Mouse (Mus musculus) gastrocnemius, adult 2 months (tissue): ENCODE results near the gene Lekr1. TPM values are rescaled to one million over a fixed set of nuclear protein-coding genes. Genes with fewer than 3 reads are reported as not detected.
A peak's percentile ranks its signal among the peaks of the same experiment; 100 is the strongest.

ENCODE experiments used
- DNase-seq: peaks from one replicate; pipeline ENCODE4 v3.0.0; 2022
- H3K27ac ChIP-seq: fragments of 200-600 bp; 2 replicates; pipeline ENCODE4 v1.8.1; 2022; ENCODE audit warnings: mild to moderate bottlenecking
- H3K4me3 ChIP-seq: fragments of 200-600 bp; 2 replicates; pipeline ENCODE4 v1.8.1; 2022; ENCODE audit warnings: mild to moderate bottlenecking, moderate library complexity
- CTCF ChIP-seq: fragments of 200-600 bp; IDR thresholded peaks from 2 replicates; pipeline ENCODE4 v1.8.1; 2022; ENCODE audit warnings: antibody characterized with exemption, mild to moderate bottlenecking, moderate library complexity
- intact Hi-C: fragments of 180-260 bp; cut with DNase I; formaldehyde crosslinking; loops from one replicate; pipeline ENCODE4 v1.15.1; 2025
- total RNA-seq, 2 experiments: library from RNA; stranded (reverse); gene quantifications; 2 replicates each; pipeline ENCODE4 v1.2.3; 2021

Gene Lekr1
- total RNA-seq, 2 experiments from 2014 or later: 0.23 to 0.31 TPM

GRCm38 (mm10) chr3:65797345-65798137 is 131.5 kb downstream of the Lekr1 start:
- intact Hi-C loops: no loop called here
- no peak overlapping the region for H3K27ac ChIP-seq
- TF ChIP-seq CTCF: no peak
- H3K4me3 ChIP-seq: no peak overlapping the region
- DNase-seq: no peak

- Histone ChIP-seq H3K4me3 (no peak overlapping the region), H3K27ac (no peak overlapping the region)
- no peak for DNase-seq
- intact Hi-C loops: no loop called here
- no peak for TF ChIP-seq CTCF
These were observed 134.9 kb downstream of the Lekr1 start for GRCm38 (mm10) chr3:65800962-65801361.

- intact Hi-C loops: no loop called here
- no peak for DNase-seq
- no peak for TF ChIP-seq CTCF
- no peak overlapping the region for H3K4me3 ChIP-seq
- H3K27ac ChIP-seq: no peak overlapping the region
These were observed 136.2 kb downstream of the Lekr1 start for GRCm38 (mm10) chr3:65802185-65802584.

- DNase-seq: peak; percentile 31
- intact Hi-C loops: no loop called here
- TF ChIP-seq CTCF: no peak
- H3K4me3 ChIP-seq: no peak overlapping the region
- H3K27ac ChIP-seq: no peak overlapping the region
These were observed 136.8 kb downstream of the Lekr1 start for GRCm38 (mm10) chr3:65802868-65803267.

GRCm38 (mm10) chr3:65814881-65815280 is 148.9 kb downstream of the Lekr1 start:
- DNase-seq: no peak
- no peak overlapping the region for H3K27ac ChIP-seq
- TF ChIP-seq CTCF: no peak
- intact Hi-C loops: no loop called here
- H3K4me3 ChIP-seq: no peak overlapping the region

GRCm38 (mm10) chr3:65816012-65816411 is 150.0 kb downstream of the Lekr1 start:
- Histone ChIP-seq H3K27ac (no peak overlapping the region), H3K4me3 (no peak overlapping the region)
- no peak for TF ChIP-seq CTCF
- DNase-seq: no peak
- intact Hi-C loops: no loop called here

- Histone ChIP-seq H3K27ac (no peak overlapping the region), H3K4me3 (no peak overlapping the region)
- no peak for TF ChIP-seq CTCF
- no peak for DNase-seq
- intact Hi-C loops: no loop called here
These were observed 152.6 kb downstream of the Lekr1 start for GRCm38 (mm10) chr3:65818597-65818996.

GRCm38 (mm10) chr3:65819841-65820240 is 153.8 kb downstream of the Lekr1 start:
- H3K4me3 ChIP-seq: no peak overlapping the region
- TF ChIP-seq CTCF: no peak
- H3K27ac ChIP-seq: no peak overlapping the region
- intact Hi-C loops: no loop called here
- no peak for DNase-seq

GRCm38 (mm10) chr3:65824886-65825285 is 158.9 kb downstream of the Lekr1 start:
- no peak for TF ChIP-seq CTCF
- Histone ChIP-seq H3K27ac (no peak overlapping the region), H3K4me3 (no peak overlapping the region)
- intact Hi-C loops: no loop called here
- DNase-seq: no peak

- no peak for DNase-seq
- no peak for TF ChIP-seq CTCF
- intact Hi-C loops: no loop called here
- Histone ChIP-seq H3K4me3 (no peak overlapping the region), H3K27ac (no peak overlapping the region)
These were observed 160.7 kb downstream of the Lekr1 start for GRCm38 (mm10) chr3:65826716-65827115.

GRCm38 (mm10) chr3:65827400-65827799 is 161.4 kb downstream of the Lekr1 start:
- DNase-seq: no peak
- Histone ChIP-seq H3K27ac (no peak overlapping the region), H3K4me3 (no peak overlapping the region)
- no peak for TF ChIP-seq CTCF
- intact Hi-C loops: no loop called here

- intact Hi-C loops: no loop called here
- DNase-seq: peak; percentile 47
- TF ChIP-seq CTCF: no peak
- H3K4me3 ChIP-seq: no peak overlapping the region
- no peak overlapping the region for H3K27ac ChIP-seq
These were observed 162.0 kb downstream of the Lekr1 start for GRCm38 (mm10) chr3:65828020-65828419.

- DNase-seq: peak; percentile 94
- no peak for TF ChIP-seq CTCF
- H3K27ac ChIP-seq: no peak overlapping the region
- H3K4me3 ChIP-seq: no peak overlapping the region
- intact Hi-C loops: no loop called here
These were observed 163.2 kb downstream of the Lekr1 start for GRCm38 (mm10) chr3:65829230-65829629.

GRCm38 (mm10) chr3:65829943-65830483 is 164.0 kb downstream of the Lekr1 start:
- intact Hi-C loops: no loop called here
- DNase-seq: no peak
- no peak overlapping the region for H3K4me3 ChIP-seq
- no peak for TF ChIP-seq CTCF
- no peak overlapping the region for H3K27ac ChIP-seq
